10 mouse cellular contexts compared by ENCODE assay signal in the genomic region with DNA sequence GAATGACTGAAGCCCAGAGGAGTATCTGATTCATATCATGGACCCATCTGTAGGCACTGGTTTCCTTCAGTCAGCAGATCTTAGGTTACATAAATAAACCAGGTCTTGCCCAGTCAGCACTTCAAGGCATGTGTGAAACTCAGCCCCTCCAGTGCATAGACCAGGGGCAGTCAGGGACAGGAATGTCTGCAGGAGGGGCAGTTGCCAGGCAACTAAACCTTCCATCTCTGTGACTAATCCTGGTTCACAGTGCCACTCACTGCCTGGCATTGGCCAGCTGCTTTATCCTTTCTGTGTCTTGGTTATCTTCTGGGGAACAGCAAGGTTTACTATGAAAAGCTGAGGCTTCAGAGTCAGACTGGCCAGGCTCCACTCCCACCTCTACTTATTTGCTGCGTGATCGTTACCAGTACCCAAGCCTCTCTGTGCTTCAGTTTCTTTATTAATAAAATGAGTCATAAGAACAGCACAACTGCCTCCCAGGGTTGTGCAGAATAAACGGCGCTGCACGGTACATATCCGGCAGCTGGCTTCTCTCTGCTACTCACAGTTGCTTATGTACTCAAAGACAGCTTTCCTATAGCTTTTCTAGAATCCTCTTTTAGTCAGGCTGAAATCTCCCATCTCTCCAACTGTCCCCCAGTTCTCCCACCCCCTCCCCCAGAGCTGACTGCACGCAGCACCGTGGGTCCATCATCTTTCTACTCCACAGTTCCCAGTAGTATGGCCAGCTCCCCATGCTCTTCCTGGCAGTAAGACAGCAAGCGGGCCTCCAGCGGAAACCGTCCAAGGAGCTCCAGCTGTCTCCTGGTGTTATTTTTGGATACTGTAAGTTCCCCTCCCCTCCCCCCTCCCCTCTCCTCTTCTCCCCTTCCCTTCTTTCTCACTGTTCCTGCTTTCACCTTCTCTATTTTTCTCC. TPM values are rescaled to one million over a fixed set of nuclear protein-coding genes. Genes with fewer than 3 reads are reported as not detected.
A peak's percentile ranks its signal among the peaks of the same experiment; 100 is the strongest.
DNase-seq lines count a peak whose midpoint lies in the region; ATAC-seq and TF ChIP-seq lines count a peak whose summit lies in the region.
"Had no signal": no experiment of that assay in that cellular context is flagged by ENCODE, and none has a peak within 500 bp of the region (broad histone marks: within the 10 kb centered on the region; RNA-seq: fewer than 3 reads in every experiment).

No protein-coding gene starts in this region.

- no peaks in the 10 kb centered on the region for H3K36me3 ChIP-seq in heart, embryonic 12.5 days
- H3K36me3 ChIP-seq in neural tube, embryonic 12.5 days = no peaks in the 10 kb centered on the region

- peaks cover 11% of the 10 kb centered on the region; the same call in 1 of the 2 replicates for H3K4me1 ChIP-seq in cortical plate, adult 2 months (ENCODE audit: control insufficient read depth, insufficient read depth, low read length)
- H3K4me1 ChIP-seq in heart, embryonic 12.5 days (replicated peaks) = peaks cover 37% of the 10 kb centered on the region
- H3K4me1 ChIP-seq in neural tube, embryonic 12.5 days = peaks cover 17% of the 10 kb centered on the region

- WGBS in heart, embryonic 12.5 days = 34% methylated on average over 11 of the region's 11 CpGs
- 78% methylated on average over 11 of the region's 11 CpGs for WGBS in neural tube, embryonic 12.5 days

- H3K4me3 ChIP-seq in cortical plate, adult 2 months (ENCODE audit: insufficient read depth, low read length) = no peak overlapping the region
- H3K4me3 ChIP-seq in heart, embryonic 12.5 days = no peak overlapping the region
- H3K4me3 ChIP-seq in neural tube, embryonic 12.5 days = no peak overlapping the region

- peak; percentile 96 for DNase-seq in heart, adult 11 months
- DNase-seq in heart, postnatal 25 days (ENCODE audit: low spot score) = no peak
- DNase-seq in kidney, postnatal 14 days = peak; percentile 58
- DNase-seq in cerebellum, adult 8-10 months = no peak

- intact Hi-C loops in heart, postnatal 25 days (cut with DNase I) = no loop called here

- no peak for TF ChIP-seq CTCF in cortical plate, adult 2 months (IDR thresholded peaks at IDR 0.05; ENCODE audit: extremely low read depth, insufficient read depth, low read length)

- no peaks in the 10 kb centered on the region for H3K27me3 ChIP-seq in heart, embryonic 12.5 days (replicated peaks)
- no peaks in the 10 kb centered on the region for H3K27me3 ChIP-seq in neural tube, embryonic 12.5 days (replicated peaks)

- no peaks in the 10 kb centered on the region for H3K9me3 ChIP-seq in heart, embryonic 12.5 days (replicated peaks)
- no peaks in the 10 kb centered on the region for H3K9me3 ChIP-seq in neural tube, embryonic 12.5 days

- H3K27ac ChIP-seq in cortical plate, adult 2 months (ENCODE audit: insufficient read depth, low read length) = peak overlapping the region; percentile 54; the same call in 1 of the 2 replicates
- peak overlapping the region; percentile 53 for H3K27ac ChIP-seq in heart, embryonic 12.5 days (ENCODE audit: poor library complexity, severe bottlenecking)
- H3K27ac ChIP-seq in neural tube, embryonic 12.5 days = no peak overlapping the region

- H3K4me2 ChIP-seq in heart, embryonic 12.5 days = peak overlapping the region; percentile 25; the same call in 1 of the 2 replicates
- H3K4me2 ChIP-seq in neural tube, embryonic 12.5 days (replicated peaks) = 0 out of 2 replicates have a peak overlapping the region, but pooled peaks have one; percentile 9

- ATAC-seq in heart, embryonic 12.5 days (ENCODE audit: insufficient number of reproducible peaks, low FRiP score) = peak; percentile 46; the same call in 1 of the 2 replicates
- ATAC-seq in neural tube, embryonic 12.5 days (ENCODE audit: low FRiP score, low read depth) = no peak
- ATAC-seq in erythroid progenitor cell, adult 5-6 weeks (replicated peaks; ENCODE audit: low FRiP score, poor library complexity, severe bottlenecking) = no peak

- H3K9ac ChIP-seq in heart, embryonic 12.5 days = no peak overlapping the region
- H3K9ac ChIP-seq in neural tube, embryonic 12.5 days = no peak overlapping the region

- no peak for TF ChIP-seq POLR2A in cortical plate, adult 2 months (IDR thresholded peaks at IDR 0.05; ENCODE audit: extremely low read depth, insufficient read depth, low read length)

RNA-seq across cellular contexts. Expression of a gene that starts 3.2 kb away (rescaled TPM):
- total RNA-seq in heart, postnatal 25 days (2021) = 1 to 10 TPM; 5.7 to 6.2 TPM
- 5.0 and 5.5 TPM in 2 replicates for polyA plus RNA-seq in cortical plate, adult 2 months (2012; rRNA removed)
- 20.1 and 21.6 TPM in 2 replicates for polyA plus RNA-seq in heart, embryonic 12.5 days (2016; fragmentation: Nextera tagmentation; extraction: Ambion mirVana)
- 20.4 and 21.5 TPM in 2 replicates for polyA plus RNA-seq in neural tube, embryonic 12.5 days (2016; fragmentation: Nextera tagmentation; extraction: Ambion mirVana)
- total RNA-seq in erythroid progenitor cell, adult 5-6 weeks (2015; ENCODE audit: low replicate concordance) = 2.5 and 6.3 TPM in 2 replicates
- 1.9 and 3.9 TPM in 2 replicates for total RNA-seq in erythroid progenitor cell, adult 5-6 weeks (2017; ENCODE audit: low replicate concordance)

RNA-seq across cellular contexts. Expression of a gene that starts 15.3 kb away (rescaled TPM):
- under 1 TPM in 1 of 2 experiments, not detected in 1; 0.08 TPM for total RNA-seq in heart, postnatal 25 days (2021)
- polyA plus RNA-seq in cortical plate, adult 2 months (2012; rRNA removed) = 0.11 and 0.21 TPM in 2 replicates
- polyA plus RNA-seq in heart, embryonic 12.5 days (2016; fragmentation: Nextera tagmentation; extraction: Ambion mirVana) = 0.09 TPM in 1 of 2 replicates, not detected in the other
- 0.19 TPM in 1 of 2 replicates, not detected in the other for polyA plus RNA-seq in neural tube, embryonic 12.5 days (2016; fragmentation: Nextera tagmentation; extraction: Ambion mirVana)
- not detected in 2 replicates for total RNA-seq in erythroid progenitor cell, adult 5-6 weeks (2015; ENCODE audit: low replicate concordance)
- total RNA-seq in erythroid progenitor cell, adult 5-6 weeks (2017; ENCODE audit: low replicate concordance) = not detected in 2 replicates

RNA-seq across cellular contexts. Expression of a gene that starts 22.2 kb away (rescaled TPM):
- not detected for total RNA-seq in heart, postnatal 25 days (2021)
- polyA plus RNA-seq in cortical plate, adult 2 months (2012; rRNA removed) = not detected in 2 replicates
- not detected in 2 replicates for polyA plus RNA-seq in heart, embryonic 12.5 days (2016; fragmentation: Nextera tagmentation; extraction: Ambion mirVana)
- not detected in 2 replicates for polyA plus RNA-seq in neural tube, embryonic 12.5 days (2016; fragmentation: Nextera tagmentation; extraction: Ambion mirVana)
- total RNA-seq in erythroid progenitor cell, adult 5-6 weeks (2015; ENCODE audit: low replicate concordance) = not detected in 2 replicates
- total RNA-seq in erythroid progenitor cell, adult 5-6 weeks (2017; ENCODE audit: low replicate concordance) = not detected in 2 replicates
- total RNA-seq: neutrophil, adult 5-6 weeks had no signal

RNA-seq across cellular contexts. Expression of a gene that starts 31.8 kb away (rescaled TPM):
- not detected for total RNA-seq in heart, postnatal 25 days (2021)
- not detected in 2 replicates for polyA plus RNA-seq in cortical plate, adult 2 months (2012; rRNA removed)
- not detected in 2 replicates for polyA plus RNA-seq in heart, embryonic 12.5 days (2016; fragmentation: Nextera tagmentation; extraction: Ambion mirVana)
- polyA plus RNA-seq in neural tube, embryonic 12.5 days (2016; fragmentation: Nextera tagmentation; extraction: Ambion mirVana) = 0.10 TPM in 1 of 2 replicates, not detected in the other
- not detected in 2 replicates for total RNA-seq in erythroid progenitor cell, adult 5-6 weeks (2015; ENCODE audit: low replicate concordance)
- total RNA-seq in erythroid progenitor cell, adult 5-6 weeks (2017; ENCODE audit: low replicate concordance) = not detected in 2 replicates
- total RNA-seq: neutrophil, adult 5-6 weeks had no signal
- polyA plus RNA-seq: gonadal fat pad, adult 2 months had no signal

RNA-seq across cellular contexts. Expression of a gene that starts 40.8 kb away (rescaled TPM):
- not detected for total RNA-seq in heart, postnatal 25 days (2021)
- polyA plus RNA-seq in cortical plate, adult 2 months (2012; rRNA removed) = not detected in 2 replicates
- polyA plus RNA-seq in heart, embryonic 12.5 days (2016; fragmentation: Nextera tagmentation; extraction: Ambion mirVana) = not detected in 2 replicates
- not detected in 2 replicates for polyA plus RNA-seq in neural tube, embryonic 12.5 days (2016; fragmentation: Nextera tagmentation; extraction: Ambion mirVana)
- total RNA-seq in erythroid progenitor cell, adult 5-6 weeks (2015; ENCODE audit: low replicate concordance) = not detected in 2 replicates
- not detected in 2 replicates for total RNA-seq in erythroid progenitor cell, adult 5-6 weeks (2017; ENCODE audit: low replicate concordance)
- total RNA-seq: neutrophil, adult 5-6 weeks had no signal
- polyA plus RNA-seq: gonadal fat pad, adult 2 months had no signal

Comparison
In these comparisons a context has a peak if more than half of its experiments do, and no peak if none do; other contexts are left out.
1. DNase-seq: peak in heart, adult 11 months (single experiment) and kidney, postnatal 14 days (single experiment); none in heart, postnatal 25 days (single experiment) and cerebellum, adult 8-10 months (single experiment).